Mouse (Mus musculus) adrenal gland, adult 2 months (tissue): Measurements from ENCODE around the gene Utp11. TPM values are rescaled to one million over a fixed set of nuclear protein-coding genes. Genes with fewer than 3 reads are reported as not detected.

Experiments
- DNase-seq: peaks from one replicate; pipeline ENCODE4 v3.0.0; 2021
- polyA plus RNA-seq: library from polyadenylated mRNA; depleted of rRNA; stranded (reverse); fragments of >200 nt; gene quantifications from 2 replicates; pipeline ENCODE4 v1.2.3, GENCODE M21; 2012
- total RNA-seq, 2 experiments: library from RNA; stranded (reverse); gene quantifications; 2 replicates each; pipeline ENCODE4 v1.2.3; 2021

Utp11 gene
- total and polyA plus RNA-seq, 3 experiments: 2.1 to 33.5 (median 33.4) TPM

- no peak for DNase-seq
Observed at GRCm38 (mm10) chr4:124672347-124673320, 20.8 kb downstream of the Utp11 start.

- DNase-seq: no peak
Observed at GRCm38 (mm10) chr4:124671583-124671982, 21.8 kb downstream of the Utp11 start.

DNA sequence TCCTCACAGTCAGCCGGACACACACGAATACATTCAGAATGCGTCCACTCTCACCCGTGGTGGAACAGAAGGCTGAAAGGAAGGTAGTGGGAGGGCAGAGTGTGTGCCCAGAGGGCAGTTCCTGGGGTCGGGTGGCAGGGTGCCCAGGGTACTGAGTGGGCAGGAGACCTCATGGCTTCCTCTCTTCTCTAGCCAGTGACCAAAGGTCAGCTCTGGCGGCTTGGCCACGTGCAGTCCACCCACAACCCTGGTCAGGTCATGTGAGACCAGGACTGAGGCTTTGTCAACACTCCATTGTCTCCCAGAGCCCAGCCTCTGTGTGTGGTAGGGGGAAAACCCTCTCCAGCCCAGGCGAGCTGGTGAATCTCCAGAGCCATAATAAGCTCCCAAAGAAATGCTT lies 23.2 kb downstream of the Utp11 start:
- no peak for DNase-seq

DNA sequence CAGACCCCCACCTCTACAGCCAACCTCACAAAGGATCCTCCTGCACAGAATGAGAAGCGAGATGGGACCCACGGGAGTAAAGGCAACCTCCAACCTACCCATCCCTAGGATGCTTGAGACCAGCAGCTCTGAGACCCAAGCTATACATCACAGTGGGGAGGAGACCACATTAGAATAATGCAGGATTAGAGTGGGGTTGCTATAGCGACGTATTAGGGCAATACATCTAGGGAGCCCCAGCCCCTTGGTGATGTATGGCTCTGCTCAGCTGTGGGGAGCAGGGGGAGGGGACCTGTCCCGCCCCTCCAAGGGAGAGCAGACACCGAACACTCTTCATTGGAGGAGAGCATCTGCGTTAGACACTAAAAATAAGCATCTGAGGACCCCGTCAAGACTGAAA lies 25.3 kb downstream of the Utp11 start:
- no peak for DNase-seq

- DNase-seq: no peak
Observed at GRCm38 (mm10) chr4:124667476-124668033, 25.8 kb downstream of the Utp11 start.

GRCm38 (mm10) chr4:124664604-124665003 lies 28.8 kb downstream of the Utp11 start:
- no peak for DNase-seq

GRCm38 (mm10) chr4:124664185-124664584 lies 29.2 kb downstream of the Utp11 start:
- DNase-seq: no peak

GRCm38 (mm10) chr4:124663034-124663433 lies 30.4 kb downstream of the Utp11 start:
- peak; percentile 30 for DNase-seq

DNA sequence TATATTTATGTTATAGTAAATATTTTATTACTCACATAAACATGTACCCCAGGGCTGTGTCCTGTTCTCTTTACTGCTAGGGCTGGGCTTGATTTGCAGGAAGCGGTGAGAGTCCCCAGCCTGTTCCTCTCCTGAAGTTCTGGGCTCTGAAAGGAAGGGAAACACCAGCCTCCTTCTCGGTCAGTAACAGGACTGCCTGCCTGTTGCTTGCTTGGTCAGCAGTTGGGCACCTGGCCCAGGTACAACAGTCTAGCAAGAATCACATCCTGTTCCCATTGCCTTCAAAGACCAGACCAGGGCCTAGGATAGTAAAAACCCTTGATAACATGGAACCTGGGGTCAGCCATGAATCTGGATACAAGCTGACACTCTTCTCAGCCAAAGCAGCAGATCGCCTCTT lies 32.8 kb downstream of the Utp11 start:
- DNase-seq: no peak

GRCm38 (mm10) chr4:124659251-124660217 lies 33.9 kb downstream of the Utp11 start:
- DNase-seq: no peak

GRCm38 (mm10) chr4:124658412-124658851 lies 35.0 kb downstream of the Utp11 start:
- no peak for DNase-seq

DNA sequence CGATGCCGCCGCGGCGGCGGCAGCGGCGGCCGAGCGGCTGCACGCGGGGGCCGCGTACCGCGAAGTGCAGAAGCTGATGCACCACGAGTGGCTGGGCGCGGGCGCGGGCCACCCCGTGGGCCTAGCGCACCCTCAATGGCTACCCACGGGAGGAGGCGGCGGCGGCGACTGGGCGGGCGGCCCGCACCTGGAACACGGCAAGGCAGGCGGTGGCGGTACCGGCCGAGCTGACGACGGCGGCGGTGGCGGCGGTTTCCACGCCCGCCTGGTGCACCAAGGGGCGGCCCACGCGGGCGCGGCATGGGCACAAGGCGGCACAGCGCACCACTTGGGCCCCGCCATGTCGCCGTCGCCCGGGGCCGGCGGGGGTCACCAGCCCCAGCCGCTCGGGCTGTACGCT lies 35.6 kb downstream of the Utp11 start:
- DNase-seq: peak; percentile 27

DNA sequence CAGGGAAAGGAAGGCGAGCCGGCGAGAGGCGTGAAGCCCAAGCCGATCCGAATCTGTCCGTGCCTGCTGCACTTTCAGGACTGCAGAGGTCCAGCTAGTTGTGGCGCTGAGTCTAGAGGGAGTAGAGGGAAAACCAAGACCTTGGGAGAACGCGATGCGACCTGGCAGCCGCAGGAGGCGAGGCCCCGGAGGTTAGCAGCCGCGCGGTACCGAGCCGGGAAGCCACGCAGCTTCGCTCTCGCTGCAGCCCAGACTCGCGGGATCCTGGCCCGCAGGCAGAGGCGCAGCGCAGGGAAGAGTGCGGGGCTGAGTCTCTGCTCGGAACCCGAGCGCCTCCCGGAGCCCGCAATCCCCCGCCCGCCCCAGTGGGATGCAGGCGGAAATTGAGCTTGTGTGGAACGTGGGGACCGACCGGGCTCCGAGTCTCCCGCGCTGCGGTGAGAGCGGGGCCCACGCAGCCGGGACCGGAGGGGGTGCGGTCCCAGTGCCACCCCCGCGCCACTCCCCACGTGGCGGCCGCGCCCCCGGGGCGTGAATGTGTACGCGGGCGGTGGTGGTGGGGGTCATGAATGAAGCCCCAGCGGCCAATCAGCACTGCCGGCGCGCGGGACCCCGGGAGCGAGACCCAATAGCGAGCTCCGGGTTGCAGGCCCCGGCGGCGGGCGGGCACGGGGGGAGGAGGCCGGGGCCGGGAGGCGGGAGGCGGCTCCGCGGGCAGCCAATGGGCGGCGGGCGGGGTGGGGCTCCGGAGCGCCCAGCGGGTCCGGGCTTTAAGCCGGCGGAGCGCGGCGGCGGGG lies 36.3 kb downstream of the Utp11 start:
- peak; percentile 91 for DNase-seq

GRCm38 (mm10) chr4:124656518-124656853 lies 36.9 kb downstream of the Utp11 start, which contains the start of gene Pou3f1:
Pou3f1 (plus strand) TSS chr4:124656807.
- no peak for DNase-seq

DNA sequence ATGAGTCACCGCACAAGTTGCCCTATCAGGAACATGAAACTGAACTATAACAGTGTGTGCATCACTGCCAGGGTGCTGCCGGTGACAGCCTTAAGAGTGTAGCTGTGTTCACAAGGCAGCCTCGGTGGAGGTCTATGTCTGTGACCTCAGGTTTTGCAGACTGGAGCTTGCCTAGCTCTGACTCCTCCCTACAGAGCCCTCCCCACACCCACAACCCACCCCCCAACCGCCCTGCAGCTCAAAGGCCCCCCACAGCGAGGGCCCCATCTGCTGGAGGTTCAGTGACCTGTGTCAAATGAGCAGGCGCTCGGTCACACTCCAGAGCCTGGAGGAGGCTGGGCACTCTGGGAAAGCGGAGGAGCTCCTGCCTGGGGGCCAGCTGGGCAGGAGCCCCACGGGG lies 40.5 kb downstream of the Utp11 start:
- no peak for DNase-seq

- no peak for DNase-seq
Observed at GRCm38 (mm10) chr4:124647909-124648308, 45.5 kb downstream of the Utp11 start.

DNA sequence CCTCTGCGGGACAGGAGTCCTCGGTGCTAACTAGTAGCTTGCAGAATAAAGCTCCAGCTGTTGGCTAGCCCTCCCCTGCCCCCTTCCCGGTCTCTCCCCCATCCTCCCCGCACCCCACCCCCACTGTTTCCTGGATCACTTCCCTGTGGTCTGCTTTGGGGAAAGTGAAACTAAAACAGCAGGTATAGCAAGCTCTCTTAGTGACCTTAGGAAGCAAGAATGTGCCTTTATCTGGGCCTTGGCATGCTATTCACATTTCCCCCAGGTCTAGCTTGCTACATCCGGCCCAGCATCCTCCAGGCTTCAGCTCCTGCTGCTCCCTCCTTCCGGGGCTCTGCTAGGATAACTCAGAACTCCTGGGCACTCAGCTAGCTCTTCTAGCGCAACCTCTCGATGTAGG lies 46.8 kb downstream of the Utp11 start:
- peak; percentile 6 for DNase-seq

DNA sequence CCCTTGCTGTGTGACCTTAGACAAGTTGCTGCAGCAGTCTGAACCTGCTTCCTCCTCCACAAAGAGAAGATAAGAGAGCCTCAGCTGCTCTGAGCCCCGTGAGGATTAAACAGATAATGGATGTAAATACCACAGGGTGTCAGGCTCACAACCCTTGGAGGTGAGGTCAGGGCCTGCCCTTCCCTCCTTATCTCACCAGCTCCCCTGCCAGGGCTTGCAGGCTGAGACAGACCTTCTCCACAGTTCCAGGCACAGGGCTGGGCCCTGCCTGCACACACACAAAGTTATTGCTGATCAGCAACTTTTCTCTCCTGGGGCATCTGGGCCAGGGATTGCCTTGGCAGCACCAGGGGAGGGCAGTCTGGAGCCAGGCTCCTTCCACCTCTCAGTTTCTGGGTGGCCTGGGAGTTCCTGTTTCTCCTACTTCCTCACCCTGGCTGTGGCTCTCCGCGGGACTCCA lies 48.4 kb downstream of the Utp11 start:
- peak; percentile 17 for DNase-seq

GRCm38 (mm10) chr4:124643859-124644258 lies 49.5 kb downstream of the Utp11 start:
- no peak for DNase-seq

DNA sequence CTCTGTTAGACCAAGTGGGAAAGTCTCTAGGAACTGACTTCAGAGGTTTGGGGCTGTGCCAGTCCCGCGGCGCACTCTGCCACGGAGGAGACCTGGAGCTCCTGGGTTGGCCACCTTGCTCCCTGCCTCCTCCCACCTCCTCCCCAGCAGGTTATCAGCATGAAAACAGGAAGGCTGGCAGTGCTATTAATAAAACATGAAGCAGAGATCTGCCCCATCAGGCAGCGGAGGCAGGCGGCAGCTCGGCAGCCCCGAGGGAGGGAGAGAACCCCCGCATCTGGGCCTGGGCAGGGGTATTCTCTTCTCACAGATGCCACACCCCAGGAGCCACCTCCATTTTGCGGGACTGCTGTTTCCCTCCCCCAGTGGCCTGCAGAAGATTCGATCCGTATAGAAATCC lies 53.7 kb downstream of the Utp11 start:
- DNase-seq: no peak

- DNase-seq: peak; percentile 53
Observed at GRCm38 (mm10) chr4:124633281-124633680, 60.1 kb downstream of the Utp11 start.
